Mouse (Mus musculus) spleen, adult 2 months (tissue): ENCODE data around the gene Mid2. TPM values are rescaled to one million over a fixed set of nuclear protein-coding genes. Genes with fewer than 3 reads are reported as not detected.
"Not testable (repeated sequence)": the region's sequence is repeated elsewhere in the genome, so short reads cannot be mapped to it uniquely, and the experiment has no call there.

Experiments
- DNase-seq, 2 experiments: peaks; one replicate each; pipeline versions ENCODE4 v3.0.0 to v3.0.0-alpha.2; 2012 to 2021; ENCODE audit warnings: low spot score in 2 of 2, low read depth in 1 of 2
- H3K27ac ChIP-seq: fragments of 200-500 bp; 2 replicates; pipeline ENCODE4 v1.5.1; 2012; ENCODE audit warnings: low read length, inconsistent platforms; ENCODE audit not compliant: insufficient read depth
- H3K27me3 ChIP-seq: fragments of 200-500 bp; 2 replicates; pipeline ENCODE4 v1.6.1; 2012; ENCODE audit warnings: mild to moderate bottlenecking, moderate library complexity, low read length, inconsistent platforms; ENCODE audit not compliant: control insufficient read depth, insufficient read depth
- H3K36me3 ChIP-seq: fragments of 200-500 bp; 2 replicates; pipeline ENCODE4 v1.6.1; 2012; ENCODE audit warnings: mild to moderate bottlenecking, low read length, inconsistent platforms; ENCODE audit not compliant: control insufficient read depth, insufficient read depth
- H3K4me1 ChIP-seq: fragments of 200-500 bp; 2 replicates; pipeline ENCODE4 v1.6.1; 2011; ENCODE audit warnings: inconsistent platforms; ENCODE audit not compliant: control insufficient read depth, insufficient read depth, insufficient read length
- H3K4me3 ChIP-seq: fragments of 200-500 bp; 2 replicates; pipeline ENCODE4 v1.5.1; 2011; ENCODE audit warnings: mild to moderate bottlenecking, inconsistent platforms; ENCODE audit not compliant: insufficient read depth, insufficient read length; ENCODE audit errors: extremely low read depth
- CTCF ChIP-seq: fragments of 200-500 bp; IDR thresholded peaks from 2 replicates; pipeline ENCODE4 v1.5.1; 2011; ENCODE audit warnings: mild to moderate bottlenecking, inconsistent platforms; ENCODE audit not compliant: insufficient read depth, insufficient read length, insufficient replicate concordance; ENCODE audit errors: extremely low read depth
- POLR2A ChIP-seq: fragments of 200-500 bp; IDR thresholded peaks from 2 replicates; pipeline ENCODE4 v1.6.1; 2011; ENCODE audit warnings: low read depth, low read length, inconsistent platforms
- WGBS: fragments of 180-500 bp; shearing (Covaris S2); methylation state at CpG from one replicate; pipeline ENCODE4 v1.1.7; 2018; 5-methylcytosine and 5-hydroxymethylcytosine counted together
- polyA plus RNA-seq: library from polyadenylated mRNA; depleted of rRNA; stranded (reverse); fragments of >200 nt; gene quantifications from 2 replicates; pipeline ENCODE4 v1.2.3, GENCODE M21; 2012

Mid2 gene
- polyA plus RNA-seq, 1 experiment: 2.6 TPM

- Histone ChIP-seq H3K27ac (0 out of 2 replicates have a peak overlapping the region, but pooled peaks have one; percentile 9), H3K36me3 (no peaks in the 10 kb centered on the region), H3K4me3 (peak overlapping the region; percentile 23; the same call in 1 of the 2 replicates), H3K4me1 (no peaks in the 10 kb centered on the region), H3K27me3 (no peaks in the 10 kb centered on the region)
- 33% methylated on average over 42 of the region's 47 CpGs for WGBS
- no peak for DNase-seq
- TF ChIP-seq CTCF (no peak), POLR2A (no peak)
Measured at GRCm38 (mm10) chrX:140665242-140665810, 927 bp downstream of the Mid2 start.

GRCm38 (mm10) chrX:140675444-140675843, 11.0 kb downstream of the Mid2 start:
- WGBS: 81% methylated on average over 5 of the region's 5 CpGs

GRCm38 (mm10) chrX:140688335-140688734, 23.9 kb downstream of the Mid2 start:
- Histone ChIP-seq H3K36me3 (no peaks in the 10 kb centered on the region), H3K27me3 (no peaks in the 10 kb centered on the region), H3K4me1 (no peaks in the 10 kb centered on the region), H3K4me3 (no peak overlapping the region), H3K27ac (no peak overlapping the region)
- TF ChIP-seq POLR2A: no peak
- no peak for TF ChIP-seq CTCF
- DNase-seq: no peak
- WGBS: 86% methylated on average over 2 of the region's 2 CpGs

More at GRCm38 (mm10) chrX:140675444-140675843, 11.0 kb downstream of the Mid2 start:
- H3K4me3 ChIP-seq: no peak overlapping the region
- H3K27ac ChIP-seq: no peak overlapping the region
- no peaks in the 10 kb centered on the region for H3K36me3 ChIP-seq
- no peaks in the 10 kb centered on the region for H3K27me3 ChIP-seq
- no peak for DNase-seq
- no peaks in the 10 kb centered on the region for H3K4me1 ChIP-seq
- no peak for TF ChIP-seq CTCF

GRCm38 (mm10) chrX:140697872-140698463, 33.6 kb downstream of the Mid2 start:
- 73% methylated on average over 6 of the region's 7 CpGs for WGBS
- not testable (repeated sequence) for DNase-seq

GRCm38 (mm10) chrX:140703224-140703623, 38.8 kb downstream of the Mid2 start:
- WGBS: 89% methylated on average over 1 of the region's 1 CpGs
- Histone ChIP-seq H3K36me3 (no peaks in the 10 kb centered on the region), H3K27ac (no peak overlapping the region), H3K4me1 (no peaks in the 10 kb centered on the region), H3K27me3 (no peaks in the 10 kb centered on the region), H3K4me3 (no peak overlapping the region)
- DNase-seq: no peak
- no peak for TF ChIP-seq CTCF

More at GRCm38 (mm10) chrX:140697872-140698463, 33.6 kb downstream of the Mid2 start:
- not testable (repeated sequence) for H3K4me3 ChIP-seq, H3K36me3 ChIP-seq, H3K4me1 ChIP-seq, H3K27ac ChIP-seq, H3K27me3 ChIP-seq

GRCm38 (mm10) chrX:140706077-140706476, 41.7 kb downstream of the Mid2 start:
- Histone ChIP-seq H3K4me3 (no peak overlapping the region), H3K27ac (no peak overlapping the region), H3K27me3 (no peaks in the 10 kb centered on the region), H3K36me3 (no peaks in the 10 kb centered on the region), H3K4me1 (no peaks in the 10 kb centered on the region)
- WGBS: 90% methylated on average over 4 of the region's 4 CpGs
- DNase-seq: no peak
- no peak for TF ChIP-seq CTCF
- TF ChIP-seq POLR2A: no peak

- no peak overlapping the region for H3K27ac ChIP-seq
- DNase-seq: peak; percentile 1 to 2
- H3K4me1 ChIP-seq: no peaks in the 10 kb centered on the region
- H3K4me3 ChIP-seq: no peak overlapping the region
- WGBS: 40% methylated on average over 4 of the region's 4 CpGs
- no peaks in the 10 kb centered on the region for H3K27me3 ChIP-seq
- TF ChIP-seq POLR2A (no peak), CTCF (no peak)
- H3K36me3 ChIP-seq: no peaks in the 10 kb centered on the region
Measured at GRCm38 (mm10) chrX:140722400-140722799, 58.0 kb downstream of the Mid2 start.
